Mouse (Mus musculus) liver, postnatal 0 days (tissue): ENCODE data around the gene Psrc1.

Experiments used
- CTCF ChIP-seq: sonication (generic); IDR thresholded peaks from 2 replicates; pipeline ENCODE4 v1.5.1; 2016; ENCODE audit warnings: antibody characterized with exemption, low read depth
- EP300 ChIP-seq: IDR thresholded peaks from 2 replicates; pipeline ENCODE4 v1.6.1; 2016; ENCODE audit warnings: antibody characterized with exemption, low read depth, mild to moderate bottlenecking

DNA sequence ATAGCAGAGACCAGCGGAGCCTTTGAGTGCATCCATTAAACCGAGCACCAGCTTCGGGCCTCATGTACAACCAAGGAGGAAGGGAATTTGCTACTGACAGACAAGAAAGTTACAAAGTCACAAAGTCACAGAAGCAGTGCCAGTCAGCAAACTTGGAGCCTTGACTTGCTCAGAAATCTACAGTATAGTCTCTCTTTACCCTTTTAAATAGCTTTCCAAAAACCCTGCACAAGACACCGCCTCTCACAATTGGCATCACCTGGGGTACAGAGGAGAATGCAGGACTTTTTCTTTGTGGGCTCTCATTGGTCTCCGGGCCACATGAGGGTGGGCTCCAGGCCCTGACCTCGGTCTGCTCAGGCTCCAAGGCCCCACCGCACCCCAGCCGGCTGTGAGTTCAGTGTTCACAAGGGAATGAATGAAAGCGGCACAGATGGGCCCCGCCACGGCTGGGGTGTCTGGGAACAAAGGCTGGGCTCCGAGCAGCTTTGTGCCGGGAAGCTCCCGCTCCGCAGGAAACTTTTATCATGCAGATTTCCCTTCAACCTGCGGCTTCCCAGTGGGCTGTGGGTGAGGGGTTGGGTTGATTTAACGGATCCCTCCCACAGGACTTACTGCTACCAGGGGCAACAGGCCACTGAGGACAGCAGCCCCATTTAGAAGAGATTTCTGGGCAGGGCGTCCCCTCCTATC, 49.7 kb downstream of the Psrc1 start:
- TF ChIP-seq CTCF: no peak
- TF ChIP-seq EP300: no peak
